Mouse (Mus musculus): ENCODE data around the gene Shisal2a. TPM values are rescaled to one million over a fixed set of nuclear protein-coding genes. Genes with fewer than 3 reads are reported as not detected.

Shisal2a gene
- polyA plus RNA-seq, 1 experiment from 2014 or later = 3.0 TPM

GRCm38 (mm10) chr4:108387681-108388253, 4.6 kb upstream of the Shisal2a start:
- Histone ChIP-seq H3K27ac (ENCODE audit: low read depth, low read length) (peak overlapping the region; percentile 58; the same call in 1 of the 2 replicates), H3K9me3 (ENCODE audit: control insufficient read depth, low read length) (no peaks in the 10 kb centered on the region), H3K36me3 (ENCODE audit: control insufficient read depth, insufficient read depth, low read length) (no peaks in the 10 kb centered on the region), H3K4me1 (replicated peaks; ENCODE audit: control insufficient read depth, insufficient read depth, low read length) (peaks cover 10% of the 10 kb centered on the region; the same call in 1 of the 2 replicates), H3K4me3 (ENCODE audit: low read depth, low read length) (peak overlapping the region; percentile 20), H3K4me2 (ENCODE audit: low read depth, low read length, severe bottlenecking) (peak overlapping the region; percentile 46), H3K9ac (ENCODE audit: low read length) (peak overlapping the region; percentile 63), H3K27me3 (ENCODE audit: control insufficient read depth, insufficient read depth, low read length) (peaks cover 10% of the 10 kb centered on the region)
- 6% methylated on average over 18 of the region's 18 CpGs for WGBS
- DNase-seq (ENCODE audit: low spot score) = peak; percentile 87
- peak; percentile 78 for ATAC-seq (replicated peaks; ENCODE audit: low FRiP score)

DNA sequence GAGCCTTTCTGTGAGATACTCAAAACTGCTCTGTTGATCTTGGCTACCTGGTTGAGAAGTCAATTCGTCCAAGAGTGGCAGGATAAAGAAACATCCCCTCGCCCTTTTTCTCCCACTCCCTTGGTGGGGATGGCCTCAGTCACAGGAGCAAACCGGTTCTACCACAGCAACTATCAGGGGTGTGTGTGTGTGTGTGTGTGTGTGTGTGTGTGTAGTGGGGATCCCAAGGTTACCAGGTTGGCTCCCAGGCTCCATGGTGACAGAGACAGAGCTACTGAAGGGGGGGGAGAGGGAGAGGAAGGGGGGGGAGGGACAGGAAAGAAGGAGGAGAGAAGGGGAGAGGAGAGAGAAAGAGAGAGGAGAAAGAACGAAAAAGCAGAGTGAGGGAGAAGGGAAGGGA, 4.0 kb upstream of the Shisal2a start:
- no peak overlapping the region; the same call in 1 of the 2 replicates for H3K27ac ChIP-seq (ENCODE audit: low read depth, low read length)
- H3K4me2 ChIP-seq (ENCODE audit: low read depth, low read length, severe bottlenecking) = no peak overlapping the region
- WGBS = 43% methylated on average over 4 of the region's 4 CpGs
- no peaks in the 10 kb centered on the region for H3K36me3 ChIP-seq (ENCODE audit: control insufficient read depth, insufficient read depth, low read length)
- H3K9ac ChIP-seq (ENCODE audit: low read length) = peak overlapping the region; percentile 63
- peaks cover 17% of the 10 kb centered on the region for H3K27me3 ChIP-seq (ENCODE audit: control insufficient read depth, insufficient read depth, low read length)
- H3K4me1 ChIP-seq (replicated peaks; ENCODE audit: control insufficient read depth, insufficient read depth, low read length) = peaks cover 10% of the 10 kb centered on the region; the same call in 1 of the 2 replicates
- no peak for DNase-seq (ENCODE audit: low spot score)
- no peak overlapping the region for H3K4me3 ChIP-seq (ENCODE audit: low read depth, low read length)
- ATAC-seq (replicated peaks; ENCODE audit: low FRiP score) = peak; percentile 58; the same call in 1 of the 2 replicates
- no peaks in the 10 kb centered on the region for H3K9me3 ChIP-seq (ENCODE audit: control insufficient read depth, low read length)

DNA sequence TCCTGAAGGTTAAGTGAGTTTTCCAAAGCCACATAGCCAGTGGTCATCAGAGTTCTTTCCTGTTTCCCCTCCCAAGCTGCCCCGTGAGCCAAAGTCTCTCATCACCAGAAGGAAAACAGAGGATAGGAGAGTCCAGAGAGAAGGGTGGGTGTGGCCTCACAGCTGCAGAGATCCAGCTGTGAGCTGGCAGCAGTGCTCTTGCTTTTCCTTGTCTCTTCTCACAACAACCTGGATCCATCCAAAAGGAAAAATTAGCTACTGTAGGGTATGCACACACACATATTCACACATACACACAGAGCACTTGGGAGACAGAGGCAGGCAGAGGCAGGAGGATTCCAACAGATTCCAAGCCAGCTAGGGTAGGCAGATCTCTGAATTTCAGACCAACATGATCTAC, 2.9 kb upstream of the Shisal2a start:
- Histone ChIP-seq H3K4me3 (ENCODE audit: low read depth, low read length) (no peak overlapping the region), H3K27ac (ENCODE audit: low read depth, low read length) (no peak overlapping the region), H3K4me2 (ENCODE audit: low read depth, low read length, severe bottlenecking) (no peak overlapping the region), H3K4me1 (replicated peaks; ENCODE audit: control insufficient read depth, insufficient read depth, low read length) (peaks cover 10% of the 10 kb centered on the region; the same call in 1 of the 2 replicates), H3K27me3 (ENCODE audit: control insufficient read depth, insufficient read depth, low read length) (peaks cover 17% of the 10 kb centered on the region), H3K9me3 (ENCODE audit: control insufficient read depth, low read length) (no peaks in the 10 kb centered on the region), H3K36me3 (ENCODE audit: control insufficient read depth, insufficient read depth, low read length) (no peaks in the 10 kb centered on the region), H3K9ac (ENCODE audit: low read length) (no peak overlapping the region)
- 32% methylated on average over 1 of the region's 1 CpGs for WGBS
- DNase-seq (ENCODE audit: low spot score) (no peak), ATAC-seq (replicated peaks; ENCODE audit: low FRiP score) (no peak)

- peaks cover 17% of the 10 kb centered on the region for H3K27me3 ChIP-seq (ENCODE audit: control insufficient read depth, insufficient read depth, low read length)
- ATAC-seq (replicated peaks; ENCODE audit: low FRiP score) (no peak), DNase-seq (ENCODE audit: low spot score) (no peak)
- no peak overlapping the region for H3K27ac ChIP-seq (ENCODE audit: low read depth, low read length)
- no peaks in the 10 kb centered on the region for H3K9me3 ChIP-seq (ENCODE audit: control insufficient read depth, low read length)
- H3K4me1 ChIP-seq (replicated peaks; ENCODE audit: control insufficient read depth, insufficient read depth, low read length) = peaks cover 3% of the 10 kb centered on the region; the same call in 1 of the 2 replicates
- no peak overlapping the region for H3K4me3 ChIP-seq (ENCODE audit: low read depth, low read length)
- no peaks in the 10 kb centered on the region for H3K36me3 ChIP-seq (ENCODE audit: control insufficient read depth, insufficient read depth, low read length)
- WGBS = 24% methylated on average over 1 of the region's 1 CpGs
- H3K9ac ChIP-seq (ENCODE audit: low read length) = no peak overlapping the region
- H3K4me2 ChIP-seq (ENCODE audit: low read depth, low read length, severe bottlenecking) = no peak overlapping the region
These were observed 3.0 kb downstream of the Shisal2a start for GRCm38 (mm10) chr4:108380146-108380545.

- Histone ChIP-seq H3K27ac (ENCODE audit: low read depth, low read length) (no peak overlapping the region), H3K4me3 (ENCODE audit: low read depth, low read length) (no peak overlapping the region), H3K9me3 (ENCODE audit: control insufficient read depth, low read length) (no peaks in the 10 kb centered on the region), H3K27me3 (ENCODE audit: control insufficient read depth, insufficient read depth, low read length) (peaks cover 17% of the 10 kb centered on the region), H3K4me2 (ENCODE audit: low read depth, low read length, severe bottlenecking) (no peak overlapping the region), H3K9ac (ENCODE audit: low read length) (no peak overlapping the region), H3K36me3 (ENCODE audit: control insufficient read depth, insufficient read depth, low read length) (no peaks in the 10 kb centered on the region), H3K4me1 (replicated peaks; ENCODE audit: control insufficient read depth, insufficient read depth, low read length) (peaks cover 3% of the 10 kb centered on the region; the same call in 1 of the 2 replicates)
- ATAC-seq (replicated peaks; ENCODE audit: low FRiP score) (no peak), DNase-seq (ENCODE audit: low spot score) (no peak)
- WGBS = 86% methylated on average over 3 of the region's 3 CpGs
These were observed 3.7 kb downstream of the Shisal2a start for GRCm38 (mm10) chr4:108379476-108379875.

GRCm38 (mm10) chr4:108372166-108372565, 11.0 kb downstream of the Shisal2a start:
- WGBS = 89% methylated on average over 3 of the region's 3 CpGs
- Histone ChIP-seq H3K27me3 (ENCODE audit: control insufficient read depth, insufficient read depth, low read length) (no peaks in the 10 kb centered on the region), H3K27ac (ENCODE audit: low read depth, low read length) (no peak overlapping the region), H3K4me3 (ENCODE audit: low read depth, low read length) (no peak overlapping the region), H3K36me3 (ENCODE audit: control insufficient read depth, insufficient read depth, low read length) (no peaks in the 10 kb centered on the region), H3K9me3 (ENCODE audit: control insufficient read depth, low read length) (no peaks in the 10 kb centered on the region), H3K9ac (ENCODE audit: low read length) (no peak overlapping the region), H3K4me2 (ENCODE audit: low read depth, low read length, severe bottlenecking) (no peak overlapping the region), H3K4me1 (replicated peaks; ENCODE audit: control insufficient read depth, insufficient read depth, low read length) (no peaks in the 10 kb centered on the region)
- no peak for DNase-seq (ENCODE audit: low spot score)
- ATAC-seq (replicated peaks; ENCODE audit: low FRiP score) = no peak

GRCm38 (mm10) chr4:108371421-108371820, 11.7 kb downstream of the Shisal2a start:
- H3K4me2 ChIP-seq (ENCODE audit: low read depth, low read length, severe bottlenecking) = no peak overlapping the region
- no peak for DNase-seq (ENCODE audit: low spot score)
- no peak overlapping the region for H3K4me3 ChIP-seq (ENCODE audit: low read depth, low read length)
- WGBS = 90% methylated on average over 3 of the region's 3 CpGs
- no peak overlapping the region for H3K9ac ChIP-seq (ENCODE audit: low read length)
- H3K27ac ChIP-seq (ENCODE audit: low read depth, low read length) = no peak overlapping the region
- no peaks in the 10 kb centered on the region for H3K36me3 ChIP-seq (ENCODE audit: control insufficient read depth, insufficient read depth, low read length)
- H3K27me3 ChIP-seq (ENCODE audit: control insufficient read depth, insufficient read depth, low read length) = no peaks in the 10 kb centered on the region
- no peaks in the 10 kb centered on the region for H3K9me3 ChIP-seq (ENCODE audit: control insufficient read depth, low read length)
- no peak for ATAC-seq (replicated peaks; ENCODE audit: low FRiP score)
- H3K4me1 ChIP-seq (replicated peaks; ENCODE audit: control insufficient read depth, insufficient read depth, low read length) = no peaks in the 10 kb centered on the region

DNA sequence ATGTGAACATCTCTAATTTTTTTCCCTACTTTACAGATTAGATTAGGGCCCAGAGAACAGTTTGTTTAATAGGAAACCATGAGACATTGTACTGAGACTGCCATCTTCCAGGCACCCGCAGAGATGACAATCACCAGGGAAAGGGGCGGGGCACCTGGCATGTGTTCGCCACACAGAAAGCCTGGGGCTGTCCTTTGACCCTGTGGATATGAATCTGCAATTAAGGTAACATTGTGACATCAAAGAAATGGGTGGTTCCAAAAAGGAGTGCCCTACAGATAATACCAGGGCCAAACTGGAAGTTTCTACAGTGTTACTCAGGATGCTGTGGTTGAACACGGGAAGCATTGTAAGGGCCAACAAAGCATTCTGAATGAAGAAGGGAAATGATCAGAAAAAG, 12.7 kb downstream of the Shisal2a start:
- H3K4me3 ChIP-seq (ENCODE audit: low read depth, low read length) = no peak overlapping the region
- DNase-seq (ENCODE audit: low spot score) (no peak), ATAC-seq (replicated peaks; ENCODE audit: low FRiP score) (no peak)
- no peak overlapping the region for H3K9ac ChIP-seq (ENCODE audit: low read length)
- no peaks in the 10 kb centered on the region for H3K36me3 ChIP-seq (ENCODE audit: control insufficient read depth, insufficient read depth, low read length)
- H3K4me2 ChIP-seq (ENCODE audit: low read depth, low read length, severe bottlenecking) = no peak overlapping the region
- no peak overlapping the region for H3K27ac ChIP-seq (ENCODE audit: low read depth, low read length)
- H3K4me1 ChIP-seq (replicated peaks; ENCODE audit: control insufficient read depth, insufficient read depth, low read length) = no peaks in the 10 kb centered on the region
- WGBS = 65% methylated on average over 4 of the region's 4 CpGs
- H3K9me3 ChIP-seq (ENCODE audit: control insufficient read depth, low read length) = no peaks in the 10 kb centered on the region
- no peaks in the 10 kb centered on the region for H3K27me3 ChIP-seq (ENCODE audit: control insufficient read depth, insufficient read depth, low read length)

DNA sequence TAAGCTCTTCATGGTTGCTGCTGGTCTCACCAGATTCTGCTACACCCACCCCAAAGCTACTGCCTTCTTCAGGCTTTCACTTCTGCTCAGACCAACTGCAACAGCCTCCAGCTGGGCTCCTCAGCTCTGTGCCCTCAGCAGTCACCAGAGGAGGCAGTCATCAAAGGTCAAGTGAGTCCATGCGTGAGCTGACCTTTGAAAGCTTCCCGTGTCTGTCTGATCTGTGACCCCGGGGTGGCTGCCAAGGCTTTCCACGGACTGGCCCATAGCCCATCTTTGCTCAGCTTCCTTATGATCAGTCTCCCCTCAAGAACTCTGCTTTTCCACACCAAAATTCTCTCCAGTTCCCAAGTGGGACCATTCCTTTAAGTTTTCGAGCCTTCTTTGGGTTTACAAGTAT, 13.9 kb downstream of the Shisal2a start:
- Histone ChIP-seq H3K36me3 (ENCODE audit: control insufficient read depth, insufficient read depth, low read length) (no peaks in the 10 kb centered on the region), H3K27ac (ENCODE audit: low read depth, low read length) (no peak overlapping the region), H3K4me2 (ENCODE audit: low read depth, low read length, severe bottlenecking) (no peak overlapping the region), H3K27me3 (ENCODE audit: control insufficient read depth, insufficient read depth, low read length) (no peaks in the 10 kb centered on the region), H3K9ac (ENCODE audit: low read length) (no peak overlapping the region), H3K4me1 (replicated peaks; ENCODE audit: control insufficient read depth, insufficient read depth, low read length) (peaks cover under 1% of the 10 kb centered on the region), H3K4me3 (ENCODE audit: low read depth, low read length) (no peak overlapping the region), H3K9me3 (ENCODE audit: control insufficient read depth, low read length) (no peaks in the 10 kb centered on the region)
- DNase-seq (ENCODE audit: low spot score) = no peak
- ATAC-seq (replicated peaks; ENCODE audit: low FRiP score) = no peak
- WGBS = 42% methylated on average over 5 of the region's 5 CpGs

Measured in forebrain, embryonic 11.5 days (tissue).